Mouse (Mus musculus): ENCODE measurements around the gene Gm49325.

Gm49325 gene

GRCm38 (mm10) chr10:77626036-77626435, 20.0 kb downstream of the Gm49325 start:
- no peak for DNase-seq (ENCODE audit: low spot score)

DNA sequence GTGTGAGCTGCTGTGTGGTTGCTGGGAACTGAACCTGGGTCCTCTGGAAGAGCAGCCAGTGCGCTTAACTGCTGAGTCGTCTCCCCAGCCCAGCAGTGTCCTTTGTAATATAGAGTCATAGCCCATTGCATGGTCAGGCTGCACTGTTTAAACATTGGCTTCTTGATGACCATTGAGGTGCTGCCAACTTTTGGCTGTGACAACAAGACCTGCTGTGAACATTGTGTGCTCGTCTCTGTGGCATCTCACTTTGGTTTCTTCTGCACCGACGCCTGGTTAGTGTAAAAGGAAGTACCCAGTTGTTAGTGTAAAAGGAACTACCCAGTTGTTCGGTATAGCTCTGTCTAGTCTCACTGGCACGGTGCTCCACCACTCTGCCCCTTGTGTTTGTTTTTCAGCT, 20.6 kb downstream of the Gm49325 start:
- DNase-seq (ENCODE audit: low spot score): no peak

- DNase-seq (ENCODE audit: low spot score): peak; percentile 87
Measured at GRCm38 (mm10) chr10:77627497-77627896, 21.5 kb downstream of the Gm49325 start.

DNA sequence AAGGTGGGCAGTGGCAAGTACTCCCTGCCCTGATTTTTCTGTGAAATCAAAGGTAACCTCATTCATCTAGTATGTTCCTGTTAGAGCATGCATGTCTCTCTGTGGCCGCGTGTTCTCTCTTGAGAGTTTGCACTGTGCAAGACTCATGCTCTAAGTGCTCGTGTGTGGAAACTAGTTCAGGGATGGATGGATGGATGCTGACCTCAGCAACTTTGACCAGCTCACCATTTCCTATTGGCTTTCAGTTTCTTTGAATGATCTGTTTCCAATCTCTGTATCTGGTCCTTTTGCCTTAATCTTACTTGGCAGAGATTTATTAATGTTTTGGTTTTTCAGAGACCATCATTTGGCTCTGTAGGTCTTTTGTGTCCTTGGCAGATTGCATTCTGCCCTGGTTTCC, 23.2 kb downstream of the Gm49325 start:
- DNase-seq (ENCODE audit: low spot score): no peak

GRCm38 (mm10) chr10:77629970-77630369, 24.0 kb downstream of the Gm49325 start:
- no peak for DNase-seq (ENCODE audit: low spot score)

DNA sequence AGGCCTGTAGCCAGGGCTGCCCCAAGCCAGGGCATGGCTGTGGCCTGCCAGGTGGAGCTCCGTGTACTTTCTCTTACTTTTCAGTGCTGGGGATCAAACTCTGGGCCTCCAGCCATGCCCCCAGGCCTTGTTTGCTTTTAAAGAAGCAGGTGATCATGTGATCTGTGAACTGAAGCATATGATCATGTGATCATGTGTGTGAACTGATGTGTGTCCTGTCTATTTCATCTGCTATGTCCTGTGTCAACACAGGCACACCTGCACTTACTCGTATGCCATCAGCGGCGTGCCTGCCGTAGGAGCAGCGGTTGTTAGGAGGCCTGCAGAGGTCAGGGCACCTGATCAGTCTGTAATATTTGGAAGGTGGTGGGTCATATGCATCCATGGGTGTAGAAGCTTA, 28.0 kb downstream of the Gm49325 start:
- DNase-seq (ENCODE audit: low spot score): no peak

DNA sequence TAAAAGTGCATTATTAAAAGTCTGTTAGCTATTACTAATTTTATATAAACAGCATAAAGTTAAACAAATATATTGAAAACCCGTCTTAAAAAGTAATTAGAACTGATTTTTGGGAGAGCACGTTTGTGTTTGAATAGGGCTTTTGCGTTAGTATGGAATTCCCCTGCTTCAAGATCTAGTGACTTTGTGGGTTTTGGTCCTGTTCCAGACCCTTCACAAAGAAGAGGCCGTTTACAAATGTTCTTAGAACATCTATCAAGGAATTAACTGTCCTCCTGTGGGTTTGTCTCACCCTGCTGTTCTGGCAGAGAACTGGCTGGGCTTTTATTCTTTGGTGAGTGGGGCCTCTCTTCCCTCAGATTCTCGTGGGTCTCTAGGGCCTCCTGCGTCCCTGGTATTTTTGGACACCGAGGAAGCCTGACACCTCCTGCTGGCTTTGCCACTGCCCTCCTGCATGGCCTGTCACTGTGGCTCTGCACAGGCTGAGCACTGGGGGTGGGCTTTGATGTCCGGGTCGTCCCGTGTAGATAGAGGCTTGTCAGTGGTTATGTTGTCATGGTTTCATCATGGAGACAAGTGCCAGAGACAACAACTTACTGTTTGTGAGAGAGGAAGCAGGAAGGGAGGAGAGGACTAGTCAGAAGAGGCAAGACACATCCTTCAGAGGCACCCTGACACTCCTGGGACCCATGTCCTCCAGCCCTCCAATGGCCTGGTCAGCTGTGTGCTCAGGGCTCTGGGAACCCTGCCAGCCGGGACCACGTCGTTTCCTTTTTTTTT, 28.6 kb downstream of the Gm49325 start:
- no peak for DNase-seq (ENCODE audit: low spot score)

- no peak for DNase-seq (ENCODE audit: low spot score)
Measured at GRCm38 (mm10) chr10:77636234-77636922, 30.4 kb downstream of the Gm49325 start.

DNA sequence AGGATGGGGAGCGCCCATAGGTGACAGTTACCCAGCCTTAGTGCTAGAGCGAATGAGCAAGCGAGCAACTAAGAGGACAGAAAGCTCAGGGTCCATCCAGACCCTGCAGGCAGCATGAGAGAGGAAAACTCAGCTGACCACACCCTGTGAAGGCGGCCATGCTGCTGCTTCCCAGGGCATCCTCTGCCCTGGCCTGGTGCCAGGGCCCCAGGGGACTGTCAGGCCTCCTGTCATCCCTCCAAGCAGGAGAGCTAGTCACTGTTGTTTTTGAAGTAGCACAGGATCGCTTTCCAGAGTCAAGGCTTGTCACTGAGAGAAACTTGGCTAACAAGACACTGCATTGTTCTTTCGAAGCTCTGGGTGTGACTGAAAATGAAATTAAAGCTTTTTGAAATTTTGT, 33.0 kb downstream of the Gm49325 start:
- DNase-seq (ENCODE audit: low spot score): no peak

GRCm38 (mm10) chr10:77643160-77643559, 37.2 kb downstream of the Gm49325 start:
- DNase-seq (ENCODE audit: low spot score): no peak

DNA sequence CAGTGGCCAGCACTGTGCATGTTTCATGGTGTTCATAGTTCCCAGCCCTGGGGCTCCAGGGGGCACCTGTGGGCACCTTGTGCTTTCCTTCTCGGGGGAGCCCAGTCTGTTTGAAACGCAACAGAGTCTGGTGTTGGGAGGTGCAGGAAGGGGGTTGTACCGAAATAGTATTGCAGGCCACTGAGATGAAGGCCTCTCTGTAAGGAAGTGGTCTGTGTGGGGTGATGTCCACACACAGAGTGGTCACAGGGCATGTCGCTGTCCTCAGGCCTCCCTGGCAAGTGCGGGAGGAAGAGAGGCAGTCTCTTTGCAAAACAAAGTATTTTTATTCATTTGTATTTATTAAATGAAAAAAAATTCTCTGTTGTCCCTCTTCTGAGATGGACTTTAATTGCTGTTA, 39.6 kb downstream of the Gm49325 start:
- no peak for DNase-seq (ENCODE audit: low spot score)

GRCm38 (mm10) chr10:77647461-77647860, 41.5 kb downstream of the Gm49325 start:
- DNase-seq (ENCODE audit: low spot score): no peak

GRCm38 (mm10) chr10:77647901-77648300, 41.9 kb downstream of the Gm49325 start:
- DNase-seq (ENCODE audit: low spot score): no peak

- DNase-seq (ENCODE audit: low spot score): no peak
Measured at GRCm38 (mm10) chr10:77652046-77652445, 46.0 kb downstream of the Gm49325 start.

DNA sequence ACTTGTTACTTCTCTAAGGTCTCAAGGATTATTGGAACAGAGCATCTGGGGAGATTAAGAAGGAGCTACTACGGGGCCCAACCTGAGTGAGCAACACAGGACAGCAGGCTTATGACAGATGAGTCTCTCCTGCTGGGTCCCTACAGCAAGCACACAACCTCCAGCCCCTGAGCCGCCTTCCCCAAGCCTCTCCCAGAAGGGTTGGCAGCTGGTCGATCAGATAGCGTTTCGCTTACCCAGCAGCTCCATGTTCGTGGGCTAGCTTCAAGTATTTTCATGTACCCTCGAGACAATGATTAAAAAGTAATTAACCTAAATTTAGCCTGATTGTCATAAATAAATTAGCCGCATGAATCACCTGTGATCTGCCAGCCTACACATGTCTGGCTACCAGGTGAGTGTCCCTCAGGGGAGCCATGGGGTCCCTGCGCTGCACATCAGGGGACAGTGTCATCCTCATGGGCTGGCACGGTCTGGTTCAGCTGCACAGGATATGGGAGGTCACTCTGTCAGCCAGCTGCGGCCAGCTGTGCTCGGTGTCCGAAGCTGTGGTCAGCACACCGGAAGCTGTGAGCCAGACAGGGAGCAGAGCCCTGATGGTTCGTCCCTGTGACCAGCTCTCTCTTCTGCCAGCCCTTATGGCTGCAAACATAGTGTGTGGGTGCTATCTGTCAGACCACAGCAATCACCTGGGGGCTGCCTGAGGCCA, 52.4 kb downstream of the Gm49325 start:
- DNase-seq (ENCODE audit: low spot score): no peak

- no peak for DNase-seq (ENCODE audit: low spot score)
Measured at GRCm38 (mm10) chr10:77663949-77664665, 58.1 kb downstream of the Gm49325 start.

GRCm38 (mm10) chr10:77666342-77666741, 60.3 kb downstream of the Gm49325 start:
- no peak for DNase-seq (ENCODE audit: low spot score)

DNA sequence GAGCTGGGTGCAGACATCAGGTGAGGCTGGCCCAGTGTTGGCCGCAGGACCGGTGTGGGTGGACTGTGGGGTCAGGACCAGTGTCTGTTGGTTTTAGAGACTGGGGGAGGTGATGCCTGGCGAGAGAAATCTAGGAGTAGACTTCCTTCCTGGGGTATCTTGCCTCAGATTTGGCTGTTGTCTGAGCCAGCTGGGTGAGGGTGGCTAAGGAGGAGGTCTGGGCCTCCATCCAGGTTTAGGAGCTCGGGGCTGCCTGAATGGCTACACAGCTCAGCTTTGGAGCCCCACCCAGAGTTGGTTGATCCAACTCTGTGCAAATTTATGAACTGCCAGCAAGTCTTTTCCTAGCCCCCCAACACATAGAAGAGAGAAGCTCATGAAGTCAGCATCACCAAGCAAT, 61.4 kb downstream of the Gm49325 start:
- DNase-seq (ENCODE audit: low spot score): no peak

DNA sequence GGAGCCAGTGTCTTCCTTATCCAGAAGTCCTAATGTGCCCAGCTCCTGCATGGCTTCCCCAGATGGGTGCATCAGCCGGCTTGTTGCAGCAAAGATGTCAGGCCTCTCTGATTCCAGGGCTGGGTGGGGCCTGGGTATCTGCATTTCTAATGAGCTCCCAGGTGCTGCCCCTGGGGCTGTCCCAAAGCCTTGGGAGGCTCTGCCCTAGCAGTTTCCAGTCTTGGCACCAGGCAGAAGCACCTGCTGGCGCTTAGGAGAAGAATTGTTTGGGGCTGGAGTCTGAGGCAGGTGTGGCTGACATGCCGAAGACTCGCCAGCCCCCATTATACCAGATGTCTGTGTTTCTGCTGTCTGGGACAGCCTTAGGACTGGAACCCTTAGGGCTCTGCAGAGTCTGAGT, 64.7 kb downstream of the Gm49325 start:
- no peak for DNase-seq (ENCODE audit: low spot score)

DNA sequence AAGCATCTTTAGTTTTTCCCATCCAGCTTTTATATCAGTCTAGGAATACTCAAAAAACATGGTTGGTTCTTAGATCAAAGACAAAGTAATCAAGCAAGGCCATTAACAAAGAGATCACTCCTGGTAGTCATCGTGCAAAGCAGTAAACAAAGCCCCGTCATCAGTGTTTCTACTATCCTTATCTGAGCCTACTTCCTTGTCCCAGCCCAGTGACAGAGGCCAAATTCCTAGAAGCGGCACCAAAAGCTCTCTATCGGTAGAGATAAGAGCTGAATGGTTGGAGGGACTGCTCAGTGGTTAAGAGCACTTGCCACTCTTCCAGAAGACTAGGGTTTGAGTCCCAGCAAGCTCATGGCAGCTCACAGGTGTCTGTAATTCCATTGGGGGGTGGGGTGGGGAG, 65.5 kb downstream of the Gm49325 start:
- DNase-seq (ENCODE audit: low spot score): no peak

- DNase-seq (ENCODE audit: low spot score): no peak
Measured at GRCm38 (mm10) chr10:77673765-77674164, 67.8 kb downstream of the Gm49325 start.

DNA sequence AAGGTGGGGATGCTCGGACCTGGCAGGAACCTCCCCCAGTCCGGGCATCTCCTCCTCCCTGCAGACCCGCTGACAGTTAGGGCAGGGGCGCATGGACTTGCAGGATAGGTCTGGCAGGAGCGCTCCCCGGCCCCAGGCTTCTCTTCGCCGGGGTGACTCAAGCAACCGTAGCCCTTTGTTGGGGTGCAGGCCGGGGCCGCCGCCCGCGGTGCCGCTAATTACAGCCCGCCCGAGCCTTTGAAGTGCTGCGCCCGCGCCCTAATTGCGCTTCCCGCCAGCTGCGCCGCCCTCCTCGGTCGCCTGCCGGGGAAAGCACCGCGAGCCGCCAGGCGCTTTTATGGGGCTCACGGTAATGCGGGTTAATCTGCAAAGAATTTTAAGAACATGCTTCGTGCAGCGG, 71.6 kb downstream of the Gm49325 start:
- no peak for DNase-seq (ENCODE audit: low spot score)
